Mouse (Mus musculus): ENCODE measurements around the gene Trim28. TPM values are rescaled to one million over a fixed set of nuclear protein-coding genes. Genes with fewer than 3 reads are reported as not detected.

The Trim28 gene
- polyA plus RNA-seq, 1 experiment from 2014 or later, result 273 TPM

- no peak overlapping the region for H3K27ac ChIP-seq
- H3K4me1 ChIP-seq (replicated peaks), result peaks cover 17% of the 10 kb centered on the region
- H3K9ac ChIP-seq (replicated peaks), result peak overlapping the region; percentile 75; the same call in 1 of the 2 replicates
- peak overlapping the region; percentile 72 for H3K4me2 ChIP-seq (replicated peaks)
- peak overlapping the region; percentile 58 for H3K4me3 ChIP-seq (replicated peaks)
- H3K27me3 ChIP-seq, result no peaks in the 10 kb centered on the region
- 92% methylated on average over 18 of the region's 18 CpGs for WGBS
- H3K9me3 ChIP-seq, result no peaks in the 10 kb centered on the region
- no peak for ATAC-seq
- peaks cover 20% of the 10 kb centered on the region for H3K36me3 ChIP-seq
Measured at GRCm38 (mm10) chr7:12978931-12979722, 19.8 kb upstream of the Trim28 start.

- Histone ChIP-seq H3K9ac (replicated peaks) (no peak overlapping the region), H3K4me1 (replicated peaks) (peaks cover 17% of the 10 kb centered on the region), H3K27ac (no peak overlapping the region), H3K9me3 (no peaks in the 10 kb centered on the region), H3K27me3 (no peaks in the 10 kb centered on the region), H3K4me2 (replicated peaks) (no peak overlapping the region), H3K4me3 (replicated peaks) (no peak overlapping the region), H3K36me3 (peaks cover 20% of the 10 kb centered on the region)
- 83% methylated on average over 6 of the region's 6 CpGs for WGBS
- ATAC-seq, result no peak
Measured at GRCm38 (mm10) chr7:12979776-12980175, 19.1 kb upstream of the Trim28 start.

GRCm38 (mm10) chr7:12980291-12980690 is 18.6 kb upstream of the Trim28 start:
- peaks cover 20% of the 10 kb centered on the region for H3K36me3 ChIP-seq
- no peak overlapping the region for H3K9ac ChIP-seq (replicated peaks)
- no peaks in the 10 kb centered on the region for H3K27me3 ChIP-seq
- 89% methylated on average over 7 of the region's 7 CpGs for WGBS
- no peak overlapping the region for H3K27ac ChIP-seq
- no peak overlapping the region for H3K4me2 ChIP-seq (replicated peaks)
- no peak for ATAC-seq
- peaks cover 17% of the 10 kb centered on the region for H3K4me1 ChIP-seq (replicated peaks)
- H3K9me3 ChIP-seq, result no peaks in the 10 kb centered on the region
- H3K4me3 ChIP-seq (replicated peaks), result no peak overlapping the region

DNA sequence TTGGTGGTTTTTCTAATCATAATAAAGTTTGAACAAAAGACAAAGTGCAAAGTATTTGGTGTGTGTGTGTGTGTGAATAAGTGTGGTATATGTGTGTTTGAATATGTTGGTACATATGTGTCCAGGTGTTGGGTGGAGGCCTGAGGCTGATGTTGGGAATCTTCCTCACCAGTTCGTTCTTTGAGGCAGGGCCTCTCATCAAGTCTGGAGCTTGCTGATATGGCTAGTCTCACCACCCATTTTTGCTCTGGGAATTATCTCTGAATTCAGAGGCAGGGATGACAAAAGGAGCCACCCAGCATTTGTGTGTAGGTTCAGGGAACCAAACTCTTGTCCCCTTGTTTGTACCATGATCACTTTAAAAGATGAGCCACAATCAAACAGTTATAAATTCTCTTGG is 13.2 kb upstream of the Trim28 start:
- 77% methylated on average over 1 of the region's 1 CpGs for WGBS
- ATAC-seq, result no peak
- Histone ChIP-seq H3K4me3 (replicated peaks) (no peak overlapping the region), H3K27me3 (no peaks in the 10 kb centered on the region), H3K4me2 (replicated peaks) (no peak overlapping the region), H3K4me1 (replicated peaks) (no peaks in the 10 kb centered on the region), H3K9me3 (no peaks in the 10 kb centered on the region), H3K27ac (no peak overlapping the region), H3K36me3 (peaks cover 20% of the 10 kb centered on the region), H3K9ac (replicated peaks) (no peak overlapping the region)

- Histone ChIP-seq H3K4me1 (replicated peaks) (no peaks in the 10 kb centered on the region), H3K27me3 (no peaks in the 10 kb centered on the region), H3K9ac (replicated peaks) (no peak overlapping the region), H3K36me3 (peaks cover 15% of the 10 kb centered on the region), H3K9me3 (no peaks in the 10 kb centered on the region), H3K27ac (no peak overlapping the region), H3K4me3 (replicated peaks) (no peak overlapping the region), H3K4me2 (replicated peaks) (no peak overlapping the region)
- no peak for ATAC-seq
- 88% methylated on average over 8 of the region's 8 CpGs for WGBS
Measured at GRCm38 (mm10) chr7:12986906-12987305, 12.0 kb upstream of the Trim28 start.

DNA sequence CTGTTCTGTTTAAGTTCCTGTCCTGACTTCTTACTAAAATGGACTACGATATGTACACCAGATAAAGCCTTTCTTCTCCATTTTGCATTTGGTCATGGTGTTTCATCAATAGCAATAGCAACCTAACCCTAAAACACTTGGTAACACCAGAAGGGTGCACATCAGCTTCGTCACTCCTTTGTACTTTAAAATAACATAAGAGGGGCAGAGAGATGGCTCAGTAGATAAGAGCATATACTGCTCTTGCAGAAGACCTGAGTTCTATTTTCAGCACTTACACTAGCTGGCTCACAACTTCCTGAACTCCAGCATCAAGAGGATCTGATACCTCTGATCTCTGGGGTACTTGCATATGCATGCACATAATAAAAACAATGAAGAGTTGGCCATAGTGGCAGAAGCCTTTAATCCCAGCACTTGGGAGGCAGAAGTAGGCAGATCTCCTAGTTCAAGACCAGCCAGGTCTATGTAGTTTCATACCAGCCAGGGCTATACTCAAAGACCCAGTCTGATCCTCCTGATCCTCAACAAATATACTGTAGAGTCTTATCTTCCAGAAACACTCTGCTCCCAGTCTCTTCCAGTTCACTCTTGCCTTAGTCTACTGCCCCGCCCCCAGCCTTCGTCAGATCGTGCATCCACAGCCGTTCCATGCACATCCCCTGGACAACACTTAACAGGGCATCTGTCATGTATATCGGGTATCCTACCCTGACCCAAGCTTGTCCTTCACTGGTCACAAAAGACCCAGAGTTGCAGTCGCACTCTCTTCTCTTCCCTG is 11.3 kb upstream of the Trim28 start:
- 84% methylated on average over 8 of the region's 8 CpGs for WGBS
- no peak for ATAC-seq
- H3K27ac ChIP-seq, result no peak overlapping the region

GRCm38 (mm10) chr7:12992222-12992621 is 6.7 kb upstream of the Trim28 start:
- 6% methylated on average over 3 of the region's 3 CpGs for WGBS
- Histone ChIP-seq H3K4me1 (replicated peaks) (no peaks in the 10 kb centered on the region), H3K4me3 (replicated peaks) (no peak overlapping the region), H3K9ac (replicated peaks) (no peak overlapping the region), H3K9me3 (no peaks in the 10 kb centered on the region), H3K27me3 (no peaks in the 10 kb centered on the region), H3K4me2 (replicated peaks) (no peak overlapping the region), H3K27ac (no peak overlapping the region), H3K36me3 (no peaks in the 10 kb centered on the region)
- ATAC-seq, result no peak

More for the DNA sequence above, 11.3 kb upstream of the Trim28 start:
- Histone ChIP-seq H3K9me3 (no peaks in the 10 kb centered on the region), H3K4me1 (replicated peaks) (no peaks in the 10 kb centered on the region), H3K27me3 (no peaks in the 10 kb centered on the region), H3K4me3 (replicated peaks) (no peak overlapping the region), H3K9ac (replicated peaks) (no peak overlapping the region), H3K4me2 (replicated peaks) (no peak overlapping the region), H3K36me3 (peaks cover 8% of the 10 kb centered on the region)

- 90% methylated on average over 10 of the region's 10 CpGs for WGBS
- H3K36me3 ChIP-seq, result no peaks in the 10 kb centered on the region
- H3K4me1 ChIP-seq (replicated peaks), result no peaks in the 10 kb centered on the region
- no peak overlapping the region for H3K9ac ChIP-seq (replicated peaks)
- H3K4me2 ChIP-seq (replicated peaks), result no peak overlapping the region
- H3K9me3 ChIP-seq, result no peaks in the 10 kb centered on the region
- H3K27ac ChIP-seq, result no peak overlapping the region
- H3K27me3 ChIP-seq, result no peaks in the 10 kb centered on the region
- H3K4me3 ChIP-seq (replicated peaks), result no peak overlapping the region
- no peak for ATAC-seq
Measured at GRCm38 (mm10) chr7:12993148-12993547, 5.8 kb upstream of the Trim28 start.

- H3K27ac ChIP-seq, result no peak overlapping the region
- H3K4me2 ChIP-seq (replicated peaks), result no peak overlapping the region
- no peaks in the 10 kb centered on the region for H3K27me3 ChIP-seq
- H3K9ac ChIP-seq (replicated peaks), result no peak overlapping the region
- H3K4me1 ChIP-seq (replicated peaks), result no peaks in the 10 kb centered on the region
- no peak overlapping the region for H3K4me3 ChIP-seq (replicated peaks)
- no peaks in the 10 kb centered on the region for H3K9me3 ChIP-seq
- no peaks in the 10 kb centered on the region for H3K36me3 ChIP-seq
- ATAC-seq, result no peak
Measured at GRCm38 (mm10) chr7:12995862-12996261, 3.1 kb upstream of the Trim28 start.

GRCm38 (mm10) chr7:12997230-12997629 is 1.7 kb upstream of the Trim28 start:
- no peak for ATAC-seq
- H3K4me2 ChIP-seq (replicated peaks), result no peak overlapping the region
- H3K27me3 ChIP-seq, result no peaks in the 10 kb centered on the region
- no peak overlapping the region for H3K27ac ChIP-seq
- H3K4me1 ChIP-seq (replicated peaks), result no peaks in the 10 kb centered on the region
- H3K9me3 ChIP-seq, result no peaks in the 10 kb centered on the region
- 73% methylated on average over 5 of the region's 5 CpGs for WGBS
- no peak overlapping the region for H3K4me3 ChIP-seq (replicated peaks)
- no peaks in the 10 kb centered on the region for H3K36me3 ChIP-seq
- no peak overlapping the region for H3K9ac ChIP-seq (replicated peaks)

DNA sequence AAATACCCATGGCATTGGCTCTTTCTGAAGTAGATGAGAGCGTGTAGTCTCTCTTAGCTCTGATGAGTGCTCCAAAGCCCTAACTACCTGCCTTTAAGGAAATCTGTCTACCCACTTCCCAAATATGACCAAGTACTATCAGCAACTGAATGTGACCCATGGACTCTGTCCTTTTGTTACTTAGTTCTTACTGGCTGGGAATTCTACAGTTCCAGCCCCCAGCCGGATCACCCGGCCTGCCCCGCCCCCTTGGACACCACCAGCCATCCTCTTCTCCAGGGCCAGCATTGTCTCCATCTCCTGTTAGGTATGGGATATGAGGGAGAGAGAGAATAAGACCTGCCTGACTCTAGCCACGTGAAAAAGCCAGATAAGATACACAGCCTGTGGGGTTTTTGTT is 861 bp upstream of the Trim28 start, which contains the start of gene Slc27a5:
TSS of gene Slc27a5 (minus strand) at position 140 of the 400 bp plus-strand sequence.
- no peak within 1 kb of the TSS for H3K4me3 ChIP-seq (replicated peaks)
- 76% methylated on average over 5 of the region's 5 CpGs for WGBS
- no peak within 1 kb of the TSS for H3K9ac ChIP-seq (replicated peaks)
- ATAC-seq, result no peak
- no peaks in the 10 kb centered on the region for H3K4me1 ChIP-seq (replicated peaks)
- H3K27ac ChIP-seq, result no peak within 1 kb of the TSS
- H3K27me3 ChIP-seq, result no peaks in the 10 kb centered on the region
- H3K4me2 ChIP-seq (replicated peaks), result no peak within 1 kb of the TSS
- no peaks in the 10 kb centered on the region for H3K36me3 ChIP-seq
- H3K9me3 ChIP-seq, result no peaks in the 10 kb centered on the region

- H3K4me3 ChIP-seq (replicated peaks), result no peak overlapping the region
- no peak overlapping the region for H3K27ac ChIP-seq
- H3K9me3 ChIP-seq, result no peaks in the 10 kb centered on the region
- WGBS, result 66% methylated on average over 1 of the region's 1 CpGs
- no peak overlapping the region for H3K9ac ChIP-seq (replicated peaks)
- no peak overlapping the region for H3K4me2 ChIP-seq (replicated peaks)
- H3K4me1 ChIP-seq (replicated peaks), result no peaks in the 10 kb centered on the region
- no peaks in the 10 kb centered on the region for H3K27me3 ChIP-seq
- H3K36me3 ChIP-seq, result peaks cover 25% of the 10 kb centered on the region
- no peak for ATAC-seq
Measured at GRCm38 (mm10) chr7:13001584-13001983, 2.7 kb downstream of the Trim28 start.
